Mouse (Mus musculus) kidney, adult 11 months (tissue): ENCODE data around the gene Klf6.
A peak's percentile ranks its signal among the peaks of the same experiment; 100 is the strongest.

Experiments
- DNase-seq: peaks from one replicate; pipeline ENCODE4 v3.0.0; 2022

The Klf6 gene

GRCm38 (mm10) chr13:5864265-5865097, 3.2 kb downstream of the Klf6 start:
- DNase-seq, result no peak

- DNase-seq, result no peak
Observed at GRCm38 (mm10) chr13:5865098-5865415, 3.8 kb downstream of the Klf6 start.

DNA sequence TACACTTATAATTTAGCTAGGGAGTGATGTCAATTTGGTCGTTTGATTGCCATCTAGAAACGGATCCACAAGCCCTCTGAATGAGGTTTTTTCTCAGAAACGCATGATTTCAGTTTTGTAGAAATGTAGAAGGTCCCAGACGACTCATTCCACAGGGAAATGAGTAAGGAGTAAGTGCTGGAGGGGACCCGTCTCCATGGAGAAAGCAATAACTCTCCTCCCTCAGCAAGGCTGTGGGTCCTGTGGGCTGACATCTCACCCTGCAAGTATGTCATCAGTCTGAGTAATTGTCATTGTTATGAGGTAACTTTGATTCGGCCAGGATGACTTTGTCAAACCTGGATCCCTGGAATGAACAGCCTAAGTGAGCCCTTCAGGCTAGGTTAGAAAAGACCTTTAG, 4.8 kb downstream of the Klf6 start:
- DNase-seq, result no peak

- no peak for DNase-seq
Observed at GRCm38 (mm10) chr13:5866532-5866931, 5.2 kb downstream of the Klf6 start.

DNA sequence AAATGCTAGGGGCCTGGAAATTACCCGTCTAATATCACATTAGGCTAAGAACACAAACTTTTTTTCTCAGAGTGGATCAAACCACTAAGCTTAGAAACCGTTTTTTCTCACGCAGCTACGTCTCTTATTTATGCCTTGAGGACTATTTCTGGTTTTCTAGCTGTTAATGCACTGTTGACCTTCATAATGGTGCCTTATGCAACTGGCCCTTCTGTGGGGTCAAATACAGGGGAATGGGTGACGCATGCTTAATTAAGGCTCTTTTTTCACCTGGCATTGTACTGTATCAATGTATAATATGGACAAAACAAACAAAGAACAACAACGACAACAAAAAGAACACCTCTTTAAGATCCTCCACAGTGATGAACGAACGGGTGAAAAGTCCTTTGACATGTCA, 7.1 kb downstream of the Klf6 start:
- DNase-seq, result no peak

DNA sequence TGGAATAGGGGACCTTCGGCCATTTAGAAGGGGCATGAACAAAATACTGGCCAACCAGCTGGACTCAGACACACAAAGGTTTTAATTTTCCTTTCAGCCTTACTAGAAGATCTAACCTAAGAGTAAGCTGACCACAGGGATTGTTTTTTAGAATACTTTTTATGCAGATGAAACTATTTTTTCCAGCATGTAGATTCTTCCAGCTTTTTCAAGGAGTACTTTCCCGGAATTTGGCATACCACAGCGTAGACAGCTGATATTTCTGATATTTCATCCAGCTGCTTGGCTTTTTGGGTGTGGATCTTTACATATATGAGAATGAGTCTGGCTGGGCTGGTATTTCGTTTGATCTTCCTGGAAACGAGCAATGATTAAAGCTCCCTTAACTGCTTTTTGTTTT, 8.2 kb downstream of the Klf6 start:
- DNase-seq, result no peak

DNA sequence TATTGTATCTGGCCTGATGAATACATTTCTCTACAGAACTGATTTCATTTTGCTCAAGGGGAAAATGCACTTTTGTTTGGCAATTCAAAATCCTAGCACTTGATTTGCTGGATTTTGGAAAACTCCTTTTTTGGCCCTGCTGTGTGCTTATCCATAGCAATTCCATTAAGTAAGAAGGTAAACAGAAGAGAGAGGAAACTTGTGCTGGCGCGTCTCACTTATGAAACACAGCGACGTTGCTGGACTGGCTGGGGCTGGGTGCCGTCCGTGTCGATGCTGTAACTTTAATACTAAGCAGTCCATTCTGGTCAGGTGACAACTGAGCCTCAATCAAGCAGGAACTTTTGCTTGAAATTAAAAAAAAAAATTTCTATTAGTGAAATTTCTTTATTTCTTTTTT, 8.6 kb downstream of the Klf6 start:
- DNase-seq, result no peak

DNA sequence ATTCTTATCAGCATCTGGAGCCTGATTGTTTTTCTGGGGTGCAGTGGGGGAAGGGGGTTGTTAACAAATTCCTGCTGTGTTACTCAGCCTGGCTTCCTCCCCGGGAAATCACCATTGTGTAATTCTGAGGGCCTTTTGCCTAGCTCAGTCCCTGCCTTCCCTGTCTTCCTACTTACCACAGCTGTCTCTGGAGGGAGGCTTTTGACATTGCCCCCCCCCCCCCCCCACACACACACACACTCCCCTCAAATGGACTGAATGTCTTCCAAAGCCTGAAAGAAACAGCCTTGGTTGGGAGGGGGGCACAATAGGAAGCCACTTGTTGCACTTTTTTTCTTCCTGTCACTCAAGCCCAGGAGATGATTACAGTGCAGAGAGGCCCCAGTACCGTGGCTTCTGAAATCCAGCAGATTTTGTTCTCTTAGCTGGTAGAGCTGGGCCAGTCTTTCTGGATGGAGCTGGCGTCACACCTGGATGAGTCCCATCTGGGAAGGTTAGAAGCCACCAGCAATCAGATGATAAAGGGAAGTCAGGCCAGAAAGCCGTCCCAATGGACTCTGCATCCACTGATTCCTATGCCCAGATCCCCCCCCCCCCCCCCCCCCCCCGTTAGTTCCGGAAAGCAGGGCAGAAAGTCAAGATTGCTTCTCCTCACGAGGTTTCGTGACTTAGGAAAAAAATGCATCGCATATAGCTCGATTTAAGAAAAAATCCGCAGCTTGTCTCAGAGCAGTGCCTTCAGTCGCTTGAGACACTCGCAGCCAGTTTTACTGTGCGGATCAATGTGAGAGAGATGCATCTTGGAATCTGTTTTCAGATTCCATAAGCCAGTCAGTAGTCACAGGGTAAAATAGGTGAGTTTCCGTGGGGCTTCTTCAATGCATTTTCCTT, 9.3 kb downstream of the Klf6 start:
- DNase-seq, result peak; percentile 38

GRCm38 (mm10) chr13:5871414-5871813, 10.1 kb downstream of the Klf6 start:
- DNase-seq, result no peak

GRCm38 (mm10) chr13:5873681-5874080, 12.4 kb downstream of the Klf6 start:
- no peak for DNase-seq

GRCm38 (mm10) chr13:5875478-5875877, 14.2 kb downstream of the Klf6 start:
- no peak for DNase-seq

GRCm38 (mm10) chr13:5878748-5879147, 17.5 kb downstream of the Klf6 start:
- no peak for DNase-seq

DNA sequence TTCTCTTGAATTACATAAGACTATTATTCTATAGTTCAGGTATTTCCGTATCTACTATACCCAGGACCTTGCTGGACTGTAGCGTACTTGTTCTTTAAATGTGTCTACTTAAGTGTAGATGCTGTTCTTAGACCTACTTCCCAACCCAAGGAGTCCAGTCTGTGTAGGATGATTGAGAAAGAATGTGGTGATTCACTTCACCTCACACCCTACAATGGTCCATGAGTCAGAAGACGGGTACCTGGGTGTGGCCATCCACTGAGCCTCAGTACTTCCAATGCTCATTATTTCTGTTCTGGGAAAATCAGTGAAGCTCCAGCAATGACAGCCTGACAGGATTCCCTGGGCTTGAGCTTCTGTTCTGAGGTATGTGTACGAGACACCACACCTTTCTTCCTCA, 25.5 kb downstream of the Klf6 start:
- no peak for DNase-seq

DNA sequence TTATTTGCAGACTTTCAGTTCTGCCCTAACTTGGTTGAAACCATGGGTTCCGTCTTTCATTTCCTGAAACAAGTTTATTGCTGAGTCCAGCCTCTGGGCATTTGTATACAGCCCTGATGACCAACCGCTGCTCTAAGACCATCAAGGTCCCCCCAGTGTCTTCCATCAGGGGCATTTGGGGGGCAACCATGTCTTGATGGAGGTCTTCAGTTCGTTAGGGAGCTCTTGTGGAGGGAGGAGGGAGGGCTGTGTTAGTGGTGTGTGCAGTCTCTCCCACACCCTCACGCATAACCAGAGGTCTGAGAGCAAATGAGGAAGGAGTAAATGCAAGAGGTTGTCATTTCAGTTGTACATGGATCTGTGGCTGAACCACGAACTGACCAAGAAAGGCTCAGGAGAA, 26.9 kb downstream of the Klf6 start:
- no peak for DNase-seq

- DNase-seq, result no peak
Observed at GRCm38 (mm10) chr13:5888731-5889130, 27.4 kb downstream of the Klf6 start.

DNA sequence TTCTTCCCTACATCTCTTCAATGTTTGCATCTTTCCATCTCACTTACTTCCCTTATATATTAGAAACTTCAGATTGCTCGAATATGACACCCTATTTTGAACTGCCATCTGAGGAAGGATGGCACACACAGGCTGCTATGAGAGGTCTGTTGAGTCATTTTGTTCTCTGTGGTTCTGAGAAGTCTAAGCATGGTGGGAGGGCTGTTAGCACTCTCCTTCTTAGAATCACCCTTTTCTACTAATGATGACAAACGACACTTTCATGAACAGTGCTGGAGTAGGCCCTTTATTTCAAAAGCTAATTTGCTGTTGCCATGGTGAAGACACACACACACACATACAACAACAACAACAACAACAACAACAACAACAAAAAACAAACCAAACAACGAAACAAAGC, 28.8 kb downstream of the Klf6 start:
- no peak for DNase-seq

DNA sequence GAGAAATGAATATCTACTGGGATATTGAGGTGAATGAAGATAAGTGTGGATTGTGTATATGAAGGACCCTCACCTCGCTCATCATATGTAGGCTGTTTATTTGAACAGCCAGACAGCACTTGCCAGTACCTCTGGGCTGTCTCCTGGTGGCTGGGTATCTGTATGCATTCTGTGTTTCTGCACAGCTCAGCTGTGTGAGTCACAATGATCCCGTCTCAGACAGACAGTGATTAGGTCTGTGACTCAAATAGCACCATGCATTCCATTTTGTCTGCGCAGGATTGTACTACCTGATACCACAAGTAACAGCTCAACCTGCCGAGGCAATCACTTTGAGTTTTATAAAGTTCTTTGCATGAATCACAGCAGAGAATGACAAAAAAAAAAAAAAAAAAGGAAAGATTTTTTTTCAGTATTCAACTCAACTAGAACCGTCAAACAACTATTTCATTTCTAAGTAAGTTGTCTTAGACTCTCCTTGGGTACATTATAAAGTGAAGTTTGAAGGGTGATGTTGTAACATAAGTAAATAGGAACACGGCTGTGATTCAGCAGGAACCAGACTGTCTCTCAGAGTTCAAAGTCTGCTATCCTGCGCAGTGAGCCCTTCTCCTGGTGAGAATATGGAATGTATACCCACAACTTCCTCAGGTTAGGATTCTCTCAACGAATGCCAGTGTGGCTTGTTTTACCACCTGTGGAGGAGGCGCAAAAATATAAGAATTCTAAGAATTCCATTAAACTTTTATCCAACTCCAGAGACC, 31.6 kb downstream of the Klf6 start:
- DNase-seq, result no peak

DNA sequence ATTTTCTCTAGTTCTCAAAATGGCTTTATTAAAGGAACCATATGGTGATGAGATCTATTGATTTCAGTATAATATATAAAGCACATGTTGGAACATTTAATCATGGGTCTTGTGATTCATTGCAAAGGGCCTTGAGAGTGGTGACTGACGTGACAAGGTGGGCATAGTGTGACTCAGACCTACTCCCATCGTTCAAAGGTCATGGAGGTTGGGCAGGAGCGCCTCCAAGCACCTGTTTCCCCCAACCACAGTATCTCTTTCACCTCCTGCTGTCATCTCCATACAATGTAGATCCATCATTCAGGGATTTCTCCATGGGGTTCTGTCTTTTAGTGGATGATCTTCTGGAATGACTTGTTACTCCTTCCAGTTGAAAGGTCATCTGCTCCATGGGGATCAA, 33.6 kb downstream of the Klf6 start:
- no peak for DNase-seq

- no peak for DNase-seq
Observed at GRCm38 (mm10) chr13:5895851-5896250, 34.6 kb downstream of the Klf6 start.

- DNase-seq, result no peak
Observed at GRCm38 (mm10) chr13:5897176-5897959, 36.1 kb downstream of the Klf6 start.

- no peak for DNase-seq
Observed at GRCm38 (mm10) chr13:5899021-5899420, 37.7 kb downstream of the Klf6 start.

GRCm38 (mm10) chr13:5899641-5900040, 38.4 kb downstream of the Klf6 start:
- DNase-seq, result no peak

DNA sequence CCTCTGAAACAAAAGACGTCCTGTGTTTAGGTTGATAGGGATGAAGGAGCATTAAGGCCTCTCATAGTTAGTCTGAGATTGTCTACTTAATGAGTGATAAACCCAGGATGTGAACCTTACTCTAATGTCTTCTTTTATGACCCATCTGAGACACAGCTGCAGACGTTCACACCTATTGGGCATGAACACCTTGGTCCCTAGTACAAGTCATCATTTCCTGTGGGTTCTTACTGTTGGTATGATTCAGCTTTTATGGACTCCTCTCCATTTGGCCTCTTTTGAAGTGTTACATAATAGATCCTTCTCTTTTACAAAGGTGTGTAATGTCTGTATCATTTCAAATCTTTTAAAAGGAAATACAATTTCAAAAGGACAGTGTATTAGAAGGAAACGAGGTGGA, 51.9 kb downstream of the Klf6 start:
- no peak for DNase-seq
